In genomic region chr11:117373195-117373594, GRCm38 (mm10) we compare ENCODE assay signal across 14 mouse cellular contexts.
DNase-seq lines count a peak whose midpoint lies in the region; ATAC-seq and TF ChIP-seq lines count a peak whose summit lies in the region.
"Had no signal": no experiment of that assay in that cellular context is flagged by ENCODE, and none has a peak within 500 bp of the region (broad histone marks: within the 10 kb centered on the region; RNA-seq: fewer than 3 reads in every experiment).

No protein-coding gene starts in this region.

- ATAC-seq in forebrain, embryonic 12.5 days (ENCODE audit: low FRiP score), result no peak
- ATAC-seq in intestine, embryonic 14.5 days (replicated peaks; ENCODE audit: low FRiP score, low TSS enrichment, low read depth), result no peak
- no peak for ATAC-seq in intestine, embryonic 15.5 days
- no peak for ATAC-seq in frontal cortex, adult (ENCODE audit: low TSS enrichment)

- H3K9me3 ChIP-seq in forebrain, embryonic 10.5 days, result no peaks in the 10 kb centered on the region
- H3K9me3 ChIP-seq in forebrain, embryonic 12.5 days, result no peaks in the 10 kb centered on the region
- H3K9me3 ChIP-seq in intestine, embryonic 14.5 days (ENCODE audit: control insufficient read depth, low read length), result no peaks in the 10 kb centered on the region
- no peaks in the 10 kb centered on the region for H3K9me3 ChIP-seq in intestine, embryonic 15.5 days
- H3K9me3 ChIP-seq in limb, embryonic 10.5 days (replicated peaks), result no peaks in the 10 kb centered on the region
- H3K9me3 ChIP-seq: kidney, embryonic 15.5 days; limb, embryonic 15.5 days had no signal

- peaks cover 41% of the 10 kb centered on the region for H3K4me1 ChIP-seq in forebrain, embryonic 10.5 days
- peaks cover 8% of the 10 kb centered on the region for H3K4me1 ChIP-seq in forebrain, embryonic 12.5 days
- peaks cover 3% of the 10 kb centered on the region; the same call in 1 of the 2 replicates for H3K4me1 ChIP-seq in intestine, embryonic 14.5 days (replicated peaks; ENCODE audit: control insufficient read depth, insufficient read depth, low read length)
- peaks cover 19% of the 10 kb centered on the region for H3K4me1 ChIP-seq in intestine, embryonic 15.5 days (replicated peaks)
- H3K4me1 ChIP-seq in limb, embryonic 10.5 days, result peaks cover 52% of the 10 kb centered on the region

- peaks cover 23% of the 10 kb centered on the region for H3K27me3 ChIP-seq in forebrain, embryonic 10.5 days (ENCODE audit: poor library complexity, severe bottlenecking)
- peaks cover 16% of the 10 kb centered on the region for H3K27me3 ChIP-seq in forebrain, embryonic 12.5 days
- no peaks in the 10 kb centered on the region for H3K27me3 ChIP-seq in intestine, embryonic 14.5 days (replicated peaks; ENCODE audit: control insufficient read depth, insufficient read depth, low read length)
- H3K27me3 ChIP-seq in intestine, embryonic 15.5 days (replicated peaks), result no peaks in the 10 kb centered on the region
- peaks cover 24% of the 10 kb centered on the region for H3K27me3 ChIP-seq in limb, embryonic 10.5 days (ENCODE audit: low read depth, poor library complexity, severe bottlenecking)
- H3K27me3 ChIP-seq: limb, embryonic 15.5 days had no signal

- no peak for TF ChIP-seq POLR2A in brain, embryonic 14.5 days (IDR thresholded peaks at IDR 0.05; ENCODE audit: borderline replicate concordance, extremely low read depth, insufficient read depth, insufficient read length, poor library complexity, severe bottlenecking)

- H3K4me2 ChIP-seq in forebrain, embryonic 12.5 days, result no peak overlapping the region
- no peak overlapping the region for H3K4me2 ChIP-seq in intestine, embryonic 14.5 days (ENCODE audit: low read length)
- H3K4me2 ChIP-seq in intestine, embryonic 15.5 days (replicated peaks), result no peak overlapping the region
- H3K4me2 ChIP-seq: kidney, embryonic 15.5 days; limb, embryonic 15.5 days had no signal

- no peak overlapping the region for H3K4me3 ChIP-seq in forebrain, embryonic 10.5 days
- no peak overlapping the region for H3K4me3 ChIP-seq in forebrain, embryonic 12.5 days (replicated peaks)
- H3K4me3 ChIP-seq in intestine, embryonic 14.5 days (ENCODE audit: low read depth, low read length), result no peak overlapping the region
- H3K4me3 ChIP-seq in intestine, embryonic 15.5 days (replicated peaks), result no peak overlapping the region
- H3K4me3 ChIP-seq in limb, embryonic 10.5 days, result no peak overlapping the region
- H3K4me3 ChIP-seq: kidney, embryonic 15.5 days; limb, embryonic 15.5 days had no signal

- WGBS in forebrain, embryonic 10.5 days, result 87% methylated on average over 20 of the region's 20 CpGs
- 77% methylated on average over 20 of the region's 20 CpGs for WGBS in forebrain, embryonic 12.5 days
- WGBS in intestine, embryonic 14.5 days, result 69% methylated on average over 20 of the region's 20 CpGs
- WGBS in intestine, embryonic 15.5 days, result 65% methylated on average over 20 of the region's 20 CpGs
- WGBS in limb, embryonic 10.5 days, result 82% methylated on average over 20 of the region's 20 CpGs

- no peak for DNase-seq in forebrain, embryonic 10.5 days (ENCODE audit: extremely low spot score, low spot score)
- DNase-seq in intestine, embryonic 14.5 days (ENCODE audit: low spot score), result no peak
- peak; percentile 61 for DNase-seq in brain, embryonic 14.5 days (ENCODE audit: low read depth)
- DNase-seq in limb, embryonic 10.5 days (ENCODE audit: low spot score), result no peak
- DNase-seq in urinary bladder, postnatal 10 days (ENCODE audit: low spot score), result no peak
- DNase-seq: adrenal gland, postnatal 36 days; cerebellum, adult 11 months; heart, adult 18-20 months; lung, adult 2 months had no signal

- peak overlapping the region; percentile 48; the same call in 1 of the 2 replicates for H3K27ac ChIP-seq in forebrain, embryonic 10.5 days
- no peak overlapping the region for H3K27ac ChIP-seq in forebrain, embryonic 12.5 days
- H3K27ac ChIP-seq in intestine, embryonic 14.5 days (ENCODE audit: low read depth), result 0 out of 2 replicates have a peak overlapping the region, but pooled peaks have one; percentile 6
- no peak overlapping the region for H3K27ac ChIP-seq in intestine, embryonic 15.5 days
- H3K27ac ChIP-seq in limb, embryonic 10.5 days, result peak overlapping the region; percentile 36; the same call in 1 of the 2 replicates
- H3K27ac ChIP-seq: kidney, embryonic 15.5 days; limb, embryonic 15.5 days had no signal

- TF ChIP-seq CTCF in brain, embryonic 14.5 days (IDR thresholded peaks at IDR 0.05; ENCODE audit: borderline replicate concordance, extremely low read depth, insufficient read depth, insufficient read length), result no peak

- no peak overlapping the region for H3K9ac ChIP-seq in forebrain, embryonic 12.5 days
- H3K9ac ChIP-seq in intestine, embryonic 14.5 days (ENCODE audit: low read length), result no peak overlapping the region
- H3K9ac ChIP-seq in intestine, embryonic 15.5 days, result no peak overlapping the region
- H3K9ac ChIP-seq: kidney, embryonic 15.5 days; limb, embryonic 15.5 days had no signal

- no peaks in the 10 kb centered on the region for H3K36me3 ChIP-seq in forebrain, embryonic 10.5 days (replicated peaks)
- no peaks in the 10 kb centered on the region for H3K36me3 ChIP-seq in forebrain, embryonic 12.5 days (replicated peaks)
- H3K36me3 ChIP-seq in intestine, embryonic 14.5 days (ENCODE audit: control insufficient read depth, insufficient read depth, low read length), result no peaks in the 10 kb centered on the region
- no peaks in the 10 kb centered on the region for H3K36me3 ChIP-seq in intestine, embryonic 15.5 days
- no peaks in the 10 kb centered on the region for H3K36me3 ChIP-seq in limb, embryonic 10.5 days
- H3K36me3 ChIP-seq: kidney, embryonic 15.5 days; limb, embryonic 15.5 days had no signal

Comparison
In these comparisons a context has a peak if more than half of its experiments do, and no peak if none do; other contexts are left out.
1. H3K27ac ChIP-seq: peak in forebrain, embryonic 10.5 days (single experiment), intestine, embryonic 14.5 days (single experiment) and limb, embryonic 10.5 days (single experiment); none in forebrain, embryonic 12.5 days (single experiment) and intestine, embryonic 15.5 days (single experiment).